Mouse (Mus musculus): Measurements from ENCODE around the gene Trio.

GRCm38 (mm10) chr15:27901200-27901599 is 124.4 kb downstream of the Trio start:
- TF ChIP-seq POLR2A (IDR thresholded peaks at IDR 0.05; ENCODE audit: low read depth, low read length) (no peak), CTCF (IDR thresholded peaks at IDR 0.05; ENCODE audit: borderline replicate concordance, insufficient read depth, low read length) (no peak)

Measured in embryonic fibroblast, embryonic 13.5 days (primary cell).